In genomic region chr11:97668160-97668559, GRCm38 (mm10) we compare ENCODE assay signal across 22 mouse cellular contexts. TPM values are rescaled to one million over a fixed set of nuclear protein-coding genes. Genes with fewer than 3 reads are reported as not detected.
DNase-seq lines count a peak whose midpoint lies in the region; ATAC-seq and TF ChIP-seq lines count a peak whose summit lies in the region.
"Had no signal": no experiment of that assay in that cellular context is flagged by ENCODE, and none has a peak within 500 bp of the region (broad histone marks: within the 10 kb centered on the region; RNA-seq: fewer than 3 reads in every experiment).

No protein-coding gene starts in this region.

- DNase-seq in gastrocnemius, adult 2 months = peak; percentile 82
- DNase-seq in gastrocnemius, postnatal 36 days = no peak
- no peak for DNase-seq in heart, postnatal 25 days (ENCODE audit: low spot score)
- DNase-seq in limb, embryonic 10.5 days (ENCODE audit: low spot score) = no peak
- no peak for DNase-seq in midbrain, embryonic 14.5 days
- DNase-seq: embryo, embryonic 11 days; kidney, adult 2 months; kidney, postnatal 10 days; liver, embryonic 13.5 days; lung, adult 2 months; lung, postnatal 14 days; right cerebral cortex, adult 18-20 months; right cerebral cortex, postnatal 4 days had no signal

- no peak for ATAC-seq in heart, embryonic 13.5 days (ENCODE audit: extremely low read depth, insufficient number of reproducible peaks, low FRiP score, low TSS enrichment)
- ATAC-seq in limb, embryonic 12.5 days (ENCODE audit: insufficient number of reproducible peaks, insufficient read depth, low FRiP score, low TSS enrichment, low read depth) = no peak
- ATAC-seq in midbrain, embryonic 14.5 days (ENCODE audit: low FRiP score, low TSS enrichment) = no peak
- ATAC-seq: CD4-positive, CD25-positive, alpha-beta regulatory T cell, adult 4 months; forebrain, embryonic 13.5 days; Patski had no signal

- H3K9me3 ChIP-seq in heart, embryonic 13.5 days = no peaks in the 10 kb centered on the region
- no peaks in the 10 kb centered on the region for H3K9me3 ChIP-seq in limb, embryonic 12.5 days
- H3K9me3 ChIP-seq in limb, embryonic 10.5 days (replicated peaks) = no peaks in the 10 kb centered on the region
- no peaks in the 10 kb centered on the region for H3K9me3 ChIP-seq in midbrain, embryonic 14.5 days (ENCODE audit: control insufficient read depth, low read length)
- H3K9me3 ChIP-seq: forebrain, embryonic 13.5 days; hindbrain, embryonic 12.5 days; liver, embryonic 13.5 days; neural tube, embryonic 15.5 days had no signal

- WGBS in heart, embryonic 13.5 days = 86% methylated on average over 7 of the region's 7 CpGs
- 89% methylated on average over 7 of the region's 7 CpGs for WGBS in limb, embryonic 12.5 days
- WGBS in limb, embryonic 10.5 days = 91% methylated on average over 7 of the region's 7 CpGs
- WGBS in midbrain, embryonic 14.5 days = 91% methylated on average over 7 of the region's 7 CpGs

- H3K4me3 ChIP-seq in gastrocnemius, adult 2 months = peak overlapping the region; percentile 15; the same call in 1 of the 2 replicates
- no peak overlapping the region for H3K4me3 ChIP-seq in heart, embryonic 13.5 days
- H3K4me3 ChIP-seq in limb, embryonic 12.5 days (replicated peaks) = no peak overlapping the region
- no peak overlapping the region for H3K4me3 ChIP-seq in limb, embryonic 10.5 days
- H3K4me3 ChIP-seq in midbrain, embryonic 14.5 days (replicated peaks; ENCODE audit: low read depth, low read length) = no peak overlapping the region
- H3K4me3 ChIP-seq: forebrain, embryonic 13.5 days; hindbrain, embryonic 12.5 days; liver, embryonic 13.5 days; neural tube, embryonic 15.5 days had no signal

- H3K36me3 ChIP-seq in heart, embryonic 13.5 days = peaks cover 78% of the 10 kb centered on the region
- H3K36me3 ChIP-seq in limb, embryonic 12.5 days = peaks cover 80% of the 10 kb centered on the region
- peaks cover 85% of the 10 kb centered on the region for H3K36me3 ChIP-seq in limb, embryonic 10.5 days
- peaks cover 57% of the 10 kb centered on the region for H3K36me3 ChIP-seq in midbrain, embryonic 14.5 days (ENCODE audit: control insufficient read depth, insufficient read depth, low read length)

- no peaks in the 10 kb centered on the region for H3K27me3 ChIP-seq in heart, embryonic 13.5 days (replicated peaks)
- no peaks in the 10 kb centered on the region for H3K27me3 ChIP-seq in limb, embryonic 12.5 days
- H3K27me3 ChIP-seq in limb, embryonic 10.5 days (ENCODE audit: low read depth, poor library complexity, severe bottlenecking) = 0 out of 2 replicates have a peak, but pooled peaks cover 3% of the 10 kb centered on the region
- H3K27me3 ChIP-seq in midbrain, embryonic 14.5 days (ENCODE audit: control insufficient read depth, insufficient read depth, low read length) = no peaks in the 10 kb centered on the region
- H3K27me3 ChIP-seq: forebrain, embryonic 13.5 days; hindbrain, embryonic 12.5 days; neural tube, embryonic 15.5 days; Patski had no signal

- no peak for TF ChIP-seq CTCF in gastrocnemius, adult 2 months (IDR thresholded peaks at IDR 0.05)

- peak overlapping the region; percentile 76 for H3K9ac ChIP-seq in heart, embryonic 13.5 days
- no peak overlapping the region for H3K9ac ChIP-seq in limb, embryonic 12.5 days (replicated peaks)
- H3K9ac ChIP-seq in midbrain, embryonic 14.5 days (replicated peaks; ENCODE audit: low read length) = no peak overlapping the region
- H3K9ac ChIP-seq: liver, embryonic 13.5 days; neural tube, embryonic 15.5 days had no signal

- no peak overlapping the region for H3K4me2 ChIP-seq in heart, embryonic 13.5 days
- H3K4me2 ChIP-seq in limb, embryonic 12.5 days = no peak overlapping the region
- no peak overlapping the region for H3K4me2 ChIP-seq in midbrain, embryonic 14.5 days (ENCODE audit: low read length)
- H3K4me2 ChIP-seq: liver, embryonic 13.5 days; midbrain, embryonic 11.5 days; neural tube, embryonic 15.5 days had no signal

- H3K27ac ChIP-seq in gastrocnemius, adult 2 months = peak overlapping the region; percentile 85
- no peak overlapping the region for H3K27ac ChIP-seq in heart, embryonic 13.5 days (replicated peaks)
- H3K27ac ChIP-seq in limb, embryonic 12.5 days = 0 out of 2 replicates have a peak overlapping the region, but pooled peaks have one; percentile 12
- no peak overlapping the region for H3K27ac ChIP-seq in limb, embryonic 10.5 days
- H3K27ac ChIP-seq in midbrain, embryonic 14.5 days (replicated peaks; ENCODE audit: low read depth, low read length) = no peak overlapping the region
- H3K27ac ChIP-seq: hindbrain, embryonic 12.5 days; liver, embryonic 13.5 days; neural tube, embryonic 15.5 days; stomach, postnatal 0 days had no signal

- intact Hi-C loops in gastrocnemius, adult 2 months (cut with DNase I) = no loop called here
- intact Hi-C loops in gastrocnemius, postnatal 36 days (cut with DNase I) = no loop called here
- intact Hi-C loops in heart, postnatal 25 days (cut with DNase I) = no loop called here

- peaks cover 52% of the 10 kb centered on the region for H3K4me1 ChIP-seq in heart, embryonic 13.5 days
- H3K4me1 ChIP-seq in limb, embryonic 12.5 days (replicated peaks) = peaks cover 31% of the 10 kb centered on the region
- H3K4me1 ChIP-seq in limb, embryonic 10.5 days = peaks cover 58% of the 10 kb centered on the region
- peaks cover 22% of the 10 kb centered on the region for H3K4me1 ChIP-seq in midbrain, embryonic 14.5 days (ENCODE audit: control insufficient read depth, insufficient read depth, low read length)

RNA-seq across cellular contexts. Expression of gene Mllt6, which starts 4.9 kb away (rescaled TPM):
- total RNA-seq in gastrocnemius, adult 2 months (2021) = 10 to 100 TPM; 41.9 to 54.7 TPM
- 10 to 100 TPM; 40.7 to 46.4 TPM for total RNA-seq in gastrocnemius, postnatal 36 days (2021)
- polyA plus RNA-seq in heart, embryonic 13.5 days (2015; fragmentation: Nextera tagmentation; extraction: Ambion mirVana) = 1.7 and 1.9 TPM in 2 replicates
- 10 to 100 TPM; 59.8 to 63.3 TPM for total RNA-seq in heart, postnatal 25 days (2021)
- polyA plus RNA-seq in limb, embryonic 12.5 days (2016; fragmentation: Nextera tagmentation; extraction: Ambion mirVana) = 2.8 and 2.9 TPM in 2 replicates
- 2.5 TPM in 2 replicates for polyA plus RNA-seq in limb, embryonic 10.5 days (2016; fragmentation: Nextera tagmentation; extraction: Ambion mirVana)
- polyA plus RNA-seq in midbrain, embryonic 14.5 days (2014; fragmentation: Nextera tagmentation; extraction: Ambion mirVana) = 6.2 and 9.0 TPM in 2 replicates

RNA-seq across cellular contexts. Expression of gene Cisd3, which starts 17.5 kb away (rescaled TPM):
- 100 to 1,000 TPM in 1 of 2 experiments, 10 to 100 TPM in 1; 96.2 to 111 TPM for total RNA-seq in gastrocnemius, adult 2 months (2021)
- total RNA-seq in gastrocnemius, postnatal 36 days (2021) = 100 to 1,000 TPM; 103 to 108 TPM
- 44.1 and 53.7 TPM in 2 replicates for polyA plus RNA-seq in heart, embryonic 13.5 days (2015; fragmentation: Nextera tagmentation; extraction: Ambion mirVana)
- total RNA-seq in heart, postnatal 25 days (2021) = 100 to 1,000 TPM; 145 to 155 TPM
- 10.0 and 11.3 TPM in 2 replicates for polyA plus RNA-seq in limb, embryonic 12.5 days (2016; fragmentation: Nextera tagmentation; extraction: Ambion mirVana)
- 9.4 and 15.3 TPM in 2 replicates for polyA plus RNA-seq in limb, embryonic 10.5 days (2016; fragmentation: Nextera tagmentation; extraction: Ambion mirVana)
- 17.4 and 21.8 TPM in 2 replicates for polyA plus RNA-seq in midbrain, embryonic 14.5 days (2014; fragmentation: Nextera tagmentation; extraction: Ambion mirVana)

RNA-seq across cellular contexts. Expression of gene Pcgf2, which starts 32.1 kb away (rescaled TPM):
- total RNA-seq in gastrocnemius, adult 2 months (2021) = 1 to 10 TPM; 1.7 to 2.9 TPM
- total RNA-seq in gastrocnemius, postnatal 36 days (2021) = 1 to 10 TPM; 2.1 to 2.3 TPM
- polyA plus RNA-seq in heart, embryonic 13.5 days (2015; fragmentation: Nextera tagmentation; extraction: Ambion mirVana) = 10.5 and 11.0 TPM in 2 replicates
- total RNA-seq in heart, postnatal 25 days (2021) = 1 to 10 TPM; 6.2 to 6.4 TPM
- 20.2 and 20.3 TPM in 2 replicates for polyA plus RNA-seq in limb, embryonic 12.5 days (2016; fragmentation: Nextera tagmentation; extraction: Ambion mirVana)
- 21.0 and 21.5 TPM in 2 replicates for polyA plus RNA-seq in limb, embryonic 10.5 days (2016; fragmentation: Nextera tagmentation; extraction: Ambion mirVana)
- polyA plus RNA-seq in midbrain, embryonic 14.5 days (2014; fragmentation: Nextera tagmentation; extraction: Ambion mirVana) = 25.5 and 31.2 TPM in 2 replicates

RNA-seq across cellular contexts. Expression of gene Psmb3, which starts 35.0 kb away (rescaled TPM):
- 100 to 1,000 TPM; 141 to 159 TPM for total RNA-seq in gastrocnemius, adult 2 months (2021)
- 100 to 1,000 TPM; 124 to 129 TPM for total RNA-seq in gastrocnemius, postnatal 36 days (2021)
- 371 and 445 TPM in 2 replicates for polyA plus RNA-seq in heart, embryonic 13.5 days (2015; fragmentation: Nextera tagmentation; extraction: Ambion mirVana)
- total RNA-seq in heart, postnatal 25 days (2021) = 100 to 1,000 TPM; 150 to 151 TPM
- polyA plus RNA-seq in limb, embryonic 12.5 days (2016; fragmentation: Nextera tagmentation; extraction: Ambion mirVana) = 481 TPM in 2 replicates
- polyA plus RNA-seq in limb, embryonic 10.5 days (2016; fragmentation: Nextera tagmentation; extraction: Ambion mirVana) = 626 and 675 TPM in 2 replicates
- 456 and 503 TPM in 2 replicates for polyA plus RNA-seq in midbrain, embryonic 14.5 days (2014; fragmentation: Nextera tagmentation; extraction: Ambion mirVana)

RNA-seq across cellular contexts. Expression of gene Epop, which starts 38.7 kb away (rescaled TPM):
- total RNA-seq in gastrocnemius, adult 2 months (2021) = 1 to 10 TPM in 1 of 2 experiments, under 1 TPM in 1; 0.98 to 1.5 TPM
- 1 to 10 TPM in 1 of 2 experiments, under 1 TPM in 1; 0.91 to 1.2 TPM for total RNA-seq in gastrocnemius, postnatal 36 days (2021)
- 1.1 and 1.4 TPM in 2 replicates for polyA plus RNA-seq in heart, embryonic 13.5 days (2015; fragmentation: Nextera tagmentation; extraction: Ambion mirVana)
- 1 to 10 TPM in 1 of 2 experiments, under 1 TPM in 1; 0.94 to 1.5 TPM for total RNA-seq in heart, postnatal 25 days (2021)
- 16.4 and 16.9 TPM in 2 replicates for polyA plus RNA-seq in limb, embryonic 12.5 days (2016; fragmentation: Nextera tagmentation; extraction: Ambion mirVana)
- polyA plus RNA-seq in limb, embryonic 10.5 days (2016; fragmentation: Nextera tagmentation; extraction: Ambion mirVana) = 16.1 and 23.8 TPM in 2 replicates
- 1.9 and 2.8 TPM in 2 replicates for polyA plus RNA-seq in midbrain, embryonic 14.5 days (2014; fragmentation: Nextera tagmentation; extraction: Ambion mirVana)

Comparison
In these comparisons a context has a peak if more than half of its experiments do, and no peak if none do; other contexts are left out.
1. H3K27ac ChIP-seq: peak in gastrocnemius, adult 2 months (single experiment) and limb, embryonic 12.5 days (single experiment); none in heart, embryonic 13.5 days (single experiment), limb, embryonic 10.5 days (single experiment) and midbrain, embryonic 14.5 days (single experiment).